Mouse (Mus musculus) layer of hippocampus, postnatal 10 days (tissue): ENCODE data around the gene Tal1. TPM values are rescaled to one million over a fixed set of nuclear protein-coding genes. Genes with fewer than 3 reads are reported as not detected.

ENCODE experiments used
- DNase-seq, 2 experiments: peaks; one replicate each; pipeline ENCODE4 v3.0.0; 2021; ENCODE audit warnings: low spot score in 2 of 2
- total RNA-seq, 2 experiments: library from RNA; stranded (reverse); gene quantifications; 2 replicates each; pipeline ENCODE4 v1.2.3; 2021

Tal1 gene
- total RNA-seq, 2 experiments from 2014 or later = 2.0 to 2.6 TPM

- DNase-seq = no peak
Observed at GRCm38 (mm10) chr4:115063518-115064239, 7.5 kb downstream of the Tal1 start.

GRCm38 (mm10) chr4:115071668-115072067 lies 15.4 kb downstream of the Tal1 start:
- no peak for DNase-seq

- DNase-seq = no peak
Observed at GRCm38 (mm10) chr4:115074789-115075188, 18.6 kb downstream of the Tal1 start.

- no peak for DNase-seq
Observed at GRCm38 (mm10) chr4:115075204-115075915, 19.1 kb downstream of the Tal1 start.

- peak; percentile 29 to 43 for DNase-seq
Observed at GRCm38 (mm10) chr4:115078892-115079820, 22.9 kb downstream of the Tal1 start.

- no peak for DNase-seq
Observed at GRCm38 (mm10) chr4:115079821-115080349, 23.7 kb downstream of the Tal1 start.

GRCm38 (mm10) chr4:115083031-115083430 lies 26.8 kb downstream of the Tal1 start:
- no peak for DNase-seq

- peak; percentile 73 to 76 for DNase-seq
Observed at GRCm38 (mm10) chr4:115085522-115086095, 29.4 kb downstream of the Tal1 start.

GRCm38 (mm10) chr4:115086257-115086656 lies 30.0 kb downstream of the Tal1 start:
- no peak for DNase-seq

- no peak for DNase-seq
Observed at GRCm38 (mm10) chr4:115086763-115087415, 30.7 kb downstream of the Tal1 start.

GRCm38 (mm10) chr4:115088611-115089338 lies 32.5 kb downstream of the Tal1 start, which contains the start of gene Pdzk1ip1:
Gene Pdzk1ip1, plus strand, starts transcription at chr4:115088708.
- DNase-seq = no peak

- DNase-seq = no peak
Observed at GRCm38 (mm10) chr4:115090592-115090991, 34.4 kb downstream of the Tal1 start.

- DNase-seq = no peak
Observed at GRCm38 (mm10) chr4:115091806-115092205, 35.6 kb downstream of the Tal1 start.

- DNase-seq = no peak
Observed at GRCm38 (mm10) chr4:115093331-115093864, 37.2 kb downstream of the Tal1 start.

GRCm38 (mm10) chr4:115094056-115094455 lies 37.8 kb downstream of the Tal1 start:
- no peak for DNase-seq

GRCm38 (mm10) chr4:115095671-115096434 lies 39.6 kb downstream of the Tal1 start:
- peak in 1 of 2 experiments; percentile 37 for DNase-seq

GRCm38 (mm10) chr4:115096435-115097145 lies 40.4 kb downstream of the Tal1 start:
- no peak for DNase-seq

GRCm38 (mm10) chr4:115097146-115097496 lies 40.9 kb downstream of the Tal1 start:
- no peak for DNase-seq
